Mouse (Mus musculus): Measurements from ENCODE around the gene Irgc1. TPM values are rescaled to one million over a fixed set of nuclear protein-coding genes. Genes with fewer than 3 reads are reported as not detected.
"Not testable (repeated sequence)": the region's sequence is repeated elsewhere in the genome, so short reads cannot be mapped to it uniquely, and the experiment has no call there.

Irgc1 gene
- 7.9 and 10.0 TPM in 2 replicates for polyA plus RNA-seq (2012; rRNA removed)

- no peak for DNase-seq (ENCODE audit: low read depth)
These were observed at the start of gene Irgc1 for GRCm38 (mm10) chr7:24451855-24452311. Irgc1 (minus strand) TSS chr7:24452297.

DNA sequence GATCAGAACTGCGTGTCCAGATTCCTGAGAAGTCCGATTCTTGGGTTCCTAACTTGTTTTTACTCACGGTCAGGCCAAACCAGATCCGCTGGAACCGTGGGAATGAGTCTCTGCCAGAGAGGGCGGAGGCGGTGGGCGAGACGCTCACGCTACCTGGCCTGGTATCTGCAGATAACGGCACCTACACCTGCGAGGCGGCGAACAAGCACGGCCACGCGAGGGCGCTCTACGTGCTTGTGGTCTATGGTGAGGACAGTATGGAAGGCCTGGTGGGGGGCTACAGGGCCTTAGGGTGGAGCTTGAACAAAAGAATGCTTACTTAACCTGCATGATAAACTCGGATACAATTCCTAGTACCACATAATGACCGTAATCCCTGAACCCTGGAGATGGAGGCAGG is 49.4 kb upstream of the Irgc1 start:
- DNase-seq (ENCODE audit: low read depth) = no peak

DNA sequence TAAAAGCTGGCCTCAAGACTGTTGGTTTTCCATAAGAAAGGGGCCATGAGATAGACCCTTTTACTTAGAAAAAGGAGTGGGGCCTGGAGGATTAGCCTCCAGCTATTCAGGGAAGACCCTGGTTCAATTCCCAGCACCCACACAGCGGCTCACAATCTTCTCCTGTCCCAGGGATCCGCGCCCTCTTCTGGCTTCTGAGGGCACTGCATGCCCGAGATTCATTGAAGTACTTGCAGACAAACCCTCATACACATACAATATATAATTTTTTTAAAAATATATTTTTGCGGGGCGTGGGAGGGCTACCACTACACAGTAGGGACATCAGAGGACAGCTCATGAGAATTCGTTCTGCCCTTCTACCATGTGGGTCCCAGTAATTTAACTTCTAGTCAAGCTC is 48.8 kb upstream of the Irgc1 start:
- no peak for DNase-seq (ENCODE audit: low read depth)

- DNase-seq (ENCODE audit: low read depth) = no peak
These were observed 47.9 kb upstream of the Irgc1 start for GRCm38 (mm10) chr7:24499856-24500577.

GRCm38 (mm10) chr7:24488303-24488702 is 36.2 kb upstream of the Irgc1 start:
- DNase-seq (ENCODE audit: low read depth) = no peak

- DNase-seq (ENCODE audit: low read depth) = no peak
These were observed 35.3 kb upstream of the Irgc1 start for GRCm38 (mm10) chr7:24487403-24487802.

GRCm38 (mm10) chr7:24486654-24487130 is 34.6 kb upstream of the Irgc1 start:
- no peak for DNase-seq (ENCODE audit: low read depth)

- DNase-seq (ENCODE audit: low read depth) = no peak
These were observed 33.4 kb upstream of the Irgc1 start for GRCm38 (mm10) chr7:24485481-24485880.

DNA sequence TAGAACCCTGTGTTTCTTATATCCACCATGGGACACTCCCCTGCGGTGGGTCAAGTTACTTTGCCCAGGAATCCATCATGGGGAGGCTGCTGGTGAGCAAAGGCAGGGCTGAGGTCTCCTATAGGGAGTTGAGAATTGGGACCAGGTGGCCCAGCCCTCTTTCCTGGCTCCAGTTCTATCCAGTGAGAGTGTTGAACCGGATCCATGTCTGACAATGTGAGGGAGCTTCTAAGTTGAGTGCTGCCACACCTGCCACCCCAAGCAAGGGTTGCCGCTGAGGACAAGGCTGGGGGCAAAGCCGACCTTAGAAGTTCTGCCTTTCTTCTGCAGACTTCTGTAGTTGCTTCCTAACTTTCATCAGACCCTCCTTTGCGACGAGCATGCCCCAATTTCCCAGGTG is 31.2 kb upstream of the Irgc1 start:
- DNase-seq (ENCODE audit: low read depth) = not testable (repeated sequence)

GRCm38 (mm10) chr7:24482208-24483020 is 30.3 kb upstream of the Irgc1 start:
- DNase-seq (ENCODE audit: low read depth) = no peak

- no peak for DNase-seq (ENCODE audit: low read depth)
These were observed 29.5 kb upstream of the Irgc1 start, which contains the start of gene Cadm4 for GRCm38 (mm10) chr7:24481474-24482207. Cadm4 (plus strand) TSS chr7:24482023.

DNA sequence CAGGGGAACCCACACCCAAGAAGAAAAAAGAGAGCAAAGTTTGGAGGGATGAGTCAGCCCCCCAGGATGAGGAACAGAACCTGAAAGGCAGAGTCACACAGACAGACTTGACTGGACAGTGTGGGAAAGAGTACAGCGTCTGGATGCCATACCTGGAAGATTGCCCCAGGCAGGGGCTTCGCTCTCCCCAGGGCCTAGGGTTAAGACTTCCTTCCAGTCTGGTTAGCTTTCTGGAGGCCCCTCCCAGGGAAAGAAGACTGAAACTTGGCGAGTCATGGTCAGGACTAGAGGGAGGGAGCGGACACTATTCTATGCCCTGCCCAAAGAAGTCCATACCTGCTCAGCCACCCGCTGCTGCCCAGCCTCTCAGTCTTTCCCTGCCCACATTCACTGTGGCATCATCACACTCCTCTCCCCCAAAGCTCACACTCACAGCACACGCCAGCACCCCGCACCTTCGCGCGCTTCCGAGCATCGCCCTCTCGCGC is 28.9 kb upstream of the Irgc1 start:
- DNase-seq (ENCODE audit: low read depth) = no peak

- no peak for DNase-seq (ENCODE audit: low read depth)
These were observed 28.2 kb upstream of the Irgc1 start for GRCm38 (mm10) chr7:24480121-24480941.

DNA sequence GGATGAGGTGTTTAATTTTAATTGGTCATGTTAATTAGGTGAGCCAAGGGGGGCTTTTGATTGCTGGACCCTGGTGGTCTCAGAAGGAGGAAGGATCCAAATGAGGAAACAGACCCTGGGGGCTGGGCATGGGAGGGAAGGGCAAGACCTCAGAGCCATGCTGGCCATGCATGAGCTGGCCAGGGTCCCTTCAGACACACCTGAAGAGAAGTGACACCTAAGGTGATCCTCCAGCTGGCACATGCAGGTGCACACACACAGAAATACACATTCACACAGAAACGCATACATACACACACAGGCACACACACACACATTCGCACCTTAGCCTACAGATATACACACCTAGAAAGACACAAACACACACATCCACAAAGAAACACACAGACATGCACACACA is 27.6 kb upstream of the Irgc1 start:
- DNase-seq (ENCODE audit: low read depth) = no peak

- DNase-seq (ENCODE audit: low read depth) = no peak
These were observed 26.8 kb upstream of the Irgc1 start for GRCm38 (mm10) chr7:24478911-24479310.

DNA sequence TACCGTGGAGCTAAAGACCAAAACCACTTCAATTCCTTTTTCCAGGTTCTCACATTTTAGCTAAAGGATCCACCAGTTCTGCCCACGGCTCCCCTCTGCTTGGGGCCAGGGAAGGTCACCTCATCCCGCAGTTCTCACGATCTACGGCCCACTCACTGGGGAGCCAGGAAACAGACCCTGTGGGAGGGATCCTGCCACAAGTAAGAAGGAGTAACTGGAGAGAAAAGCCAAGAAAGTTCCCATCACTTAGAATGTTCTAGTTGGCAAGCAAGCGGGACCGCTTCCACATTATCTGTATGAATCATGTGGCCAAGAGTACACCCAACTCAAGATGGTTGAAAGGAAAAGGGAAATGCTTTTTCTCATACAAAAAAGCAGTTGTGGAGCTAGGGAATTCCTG is 24.8 kb upstream of the Irgc1 start:
- DNase-seq (ENCODE audit: low read depth) = no peak

- DNase-seq (ENCODE audit: low read depth) = no peak
These were observed 24.2 kb upstream of the Irgc1 start for GRCm38 (mm10) chr7:24476338-24476737.

DNA sequence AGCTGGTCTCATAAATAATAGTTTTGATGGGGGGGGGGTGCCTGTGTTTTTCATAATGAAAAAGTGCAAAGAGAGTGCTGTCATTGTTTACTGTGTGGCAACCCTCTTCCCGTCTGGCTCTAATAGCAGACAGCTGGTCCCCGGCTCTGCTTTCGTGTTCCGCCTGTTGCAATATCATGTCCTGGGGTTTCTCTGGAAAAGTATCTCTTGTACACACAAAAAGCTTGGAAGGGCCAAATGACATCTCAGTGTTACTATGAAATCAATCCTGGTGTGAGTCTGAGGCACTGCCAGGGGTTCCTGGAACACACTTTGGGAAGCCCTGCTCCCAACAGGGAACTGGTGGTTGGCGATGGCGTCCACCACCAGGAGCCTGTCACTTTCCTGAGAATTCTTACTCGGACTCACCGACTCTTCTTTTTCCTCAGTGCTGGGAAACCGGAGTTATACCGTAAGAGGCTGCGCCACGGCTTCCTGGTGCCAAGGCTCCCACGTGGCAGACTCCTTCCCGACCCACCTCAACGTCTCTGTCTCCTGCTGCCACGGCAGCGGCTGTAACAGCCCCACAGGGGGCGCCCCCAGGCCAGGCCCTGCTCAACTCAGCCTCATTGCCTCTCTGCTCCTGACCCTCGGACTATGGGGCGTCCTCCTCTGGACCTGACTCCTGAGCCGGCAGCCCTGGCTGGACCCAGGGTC is 22.9 kb upstream of the Irgc1 start:
- DNase-seq (ENCODE audit: low read depth) = no peak

- no peak for DNase-seq (ENCODE audit: low read depth)
These were observed 21.9 kb upstream of the Irgc1 start for GRCm38 (mm10) chr7:24473913-24474529.

GRCm38 (mm10) chr7:24472937-24473336 is 20.8 kb upstream of the Irgc1 start:
- no peak for DNase-seq (ENCODE audit: low read depth)
